11 mouse cellular contexts compared by ENCODE assay signal in the genomic region with DNA sequence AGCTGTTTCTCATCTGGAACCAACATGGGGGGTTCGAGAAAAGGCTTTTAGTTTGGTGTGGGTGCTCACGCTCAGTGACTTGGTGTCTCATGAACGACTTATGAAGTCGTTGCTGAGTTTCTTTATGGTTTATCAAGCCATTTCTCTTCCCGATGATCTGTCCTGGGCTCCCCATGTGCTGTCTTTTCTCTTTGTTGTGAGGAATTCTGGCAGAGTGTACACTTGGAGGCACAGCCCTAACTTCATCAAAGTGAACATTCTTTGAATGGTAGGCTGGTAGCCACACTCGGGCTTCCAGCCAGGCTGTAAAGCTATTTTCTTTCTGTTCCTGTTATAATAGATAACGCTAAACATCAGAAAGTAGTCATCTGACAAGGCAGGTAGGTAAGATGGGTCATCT.
"Had no signal": no experiment of that assay in that cellular context is flagged by ENCODE, and none has a peak within 500 bp of the region (broad histone marks: within the 10 kb centered on the region; RNA-seq: fewer than 3 reads in every experiment).

No protein-coding gene starts in this region.

- DNase-seq: lung, embryonic 14.5 days; lung, postnatal 10 days; right cerebral cortex, adult 18-20 months; right cerebral cortex, postnatal 25 days; thymus, postnatal 4 days had no signal

- H3K4me1 ChIP-seq: megakaryocyte, embryonic 14.5 days had no signal

- H3K4me2 ChIP-seq: limb, embryonic 15.5 days; liver, embryonic 12.5 days; lung, embryonic 14.5 days; midbrain, embryonic 12.5 days had no signal

- H3K4me3 ChIP-seq: layer of hippocampus, adult 2 months; limb, embryonic 15.5 days; liver, embryonic 12.5 days; megakaryocyte, embryonic 14.5 days; midbrain, embryonic 12.5 days had no signal

- ATAC-seq: liver, embryonic 12.5 days had no signal

- H3K36me3 ChIP-seq: limb, embryonic 15.5 days; liver, embryonic 12.5 days; midbrain, embryonic 12.5 days had no signal

- H3K27ac ChIP-seq: layer of hippocampus, adult 2 months; liver, embryonic 12.5 days; macrophage; midbrain, embryonic 12.5 days had no signal

- H3K9ac ChIP-seq: limb, embryonic 15.5 days; liver, embryonic 12.5 days; lung, embryonic 14.5 days; midbrain, embryonic 12.5 days had no signal

- H3K27me3 ChIP-seq: limb, embryonic 15.5 days; megakaryocyte, embryonic 14.5 days had no signal

- H3K9me3 ChIP-seq: limb, embryonic 15.5 days; midbrain, embryonic 12.5 days had no signal
